Mouse (Mus musculus) heart, postnatal 14 days (tissue): Measurements from ENCODE around the gene Tomm40. TPM values are rescaled to one million over a fixed set of nuclear protein-coding genes. Genes with fewer than 3 reads are reported as not detected.
A peak's percentile ranks its signal among the peaks of the same experiment; 100 is the strongest.

Source experiments
- DNase-seq, 2 experiments: peaks; one replicate each; pipeline ENCODE4 v3.0.0; 2021 to 2022
- intact Hi-C: fragments of 180-260 bp; cut with DNase I; formaldehyde crosslinking; loops from one replicate; pipeline ENCODE4 v1.15.1; 2025
- long read RNA-seq, 2 experiments: library from polyadenylated mRNA; stranded (forward); transcript quantifications; one replicate each; pipeline ENCODE4 v2.0.0; 2021
- total RNA-seq, 2 experiments: library from RNA; stranded (reverse); gene quantifications; 2 replicates each; pipeline ENCODE4 v1.2.3; 2021

Tomm40 gene
- 100 to 1,000 TPM; 107 to 120 TPM for total RNA-seq
- long read RNA-seq, experiment 1, transcript Tomm40-202 (10 exons, 1,577 nt), result major isoform, 293 of 340 reads
- long read RNA-seq, experiment 1, transcript Tomm40-201 (9 exons, 1,646 nt), result minor isoform, 29 of 340 reads
- long read RNA-seq, experiment 1, partial matches to known transcripts, result 3 of 340 reads
- long read RNA-seq, experiment 1, other reads (novel, unspliced or antisense), result 15 of 340 reads
- long read RNA-seq, experiment 2, transcript Tomm40-202 (10 exons, 1,577 nt), result major isoform, 235 of 269 reads
- long read RNA-seq, experiment 2, transcript Tomm40-201 (9 exons, 1,646 nt), result minor isoform, 20 of 269 reads
- long read RNA-seq, experiment 2, partial matches to known transcripts, result 6 of 269 reads
- long read RNA-seq, experiment 2, other reads (novel, unspliced or antisense), result 8 of 269 reads

- DNase-seq, result peak; percentile 97
- intact Hi-C loops, result loop anchor here (1.0 to 2.0 kb wide), 2 partner anchors 29 to 34 kb away; no protein-coding TSS in a partner anchor
Observed at GRCm38 (mm10) chr7:19715239-19716054, at the start of gene Tomm40. Tomm40 (minus strand) TSS chr7:19715438.

GRCm38 (mm10) chr7:19764581-19764980 lies 49.3 kb upstream of the Tomm40 start:
- peak in 1 of 2 experiments; percentile 36 for DNase-seq
- intact Hi-C loops, result no loop called here

GRCm38 (mm10) chr7:19763829-19764477 lies 48.7 kb upstream of the Tomm40 start:
- intact Hi-C loops, result no loop called here
- DNase-seq, result peak in 1 of 2 experiments; percentile 35

- DNase-seq, result no peak
- intact Hi-C loops, result no loop called here
Observed at GRCm38 (mm10) chr7:19762283-19762682, 47.0 kb upstream of the Tomm40 start.

GRCm38 (mm10) chr7:19760021-19760420 lies 44.8 kb upstream of the Tomm40 start:
- peak in 1 of 2 experiments; percentile 41 for DNase-seq

GRCm38 (mm10) chr7:19758623-19759022 lies 43.4 kb upstream of the Tomm40 start:
- intact Hi-C loops, result no loop called here
- DNase-seq, result no peak

More at GRCm38 (mm10) chr7:19760021-19760420, 44.8 kb upstream of the Tomm40 start:
- intact Hi-C loops, result no loop called here

GRCm38 (mm10) chr7:19755851-19756786 lies 40.9 kb upstream of the Tomm40 start:
- intact Hi-C loops, result no loop called here

GRCm38 (mm10) chr7:19755008-19755407 lies 39.8 kb upstream of the Tomm40 start:
- peak in 1 of 2 experiments; percentile 40 for DNase-seq
- intact Hi-C loops, result no loop called here

More at GRCm38 (mm10) chr7:19755851-19756786, 40.9 kb upstream of the Tomm40 start:
- DNase-seq, result peak; percentile 89 to 91

GRCm38 (mm10) chr7:19754065-19754464 lies 38.8 kb upstream of the Tomm40 start:
- no peak for DNase-seq
- intact Hi-C loops, result loop anchor here (5.0 kb wide), 1 partner anchor 118 kb away; no protein-coding TSS in a partner anchor

GRCm38 (mm10) chr7:19753587-19753986 lies 38.3 kb upstream of the Tomm40 start:
- DNase-seq, result peak; percentile 56 to 59
- intact Hi-C loops, result loop anchor here (5.0 kb wide), 1 partner anchor 119 kb away; no protein-coding TSS in a partner anchor

GRCm38 (mm10) chr7:19752652-19753051 lies 37.4 kb upstream of the Tomm40 start:
- DNase-seq, result peak in 1 of 2 experiments; percentile 43
- intact Hi-C loops, result loop anchor here (5.0 kb wide), 1 partner anchor 120 kb away; no protein-coding TSS in a partner anchor

- DNase-seq, result no peak
- intact Hi-C loops, result loop anchor here (5.0 kb wide), 1 partner anchor 121 kb away; no protein-coding TSS in a partner anchor
Observed at GRCm38 (mm10) chr7:19751070-19751383, 35.8 kb upstream of the Tomm40 start.

- intact Hi-C loops, result loop anchor here (1.0 to 5.0 kb wide), 3 partner anchors 32 to 122 kb away; no protein-coding TSS in a partner anchor
Observed at GRCm38 (mm10) chr7:19750217-19751069, 35.2 kb upstream of the Tomm40 start, which contains the start of gene Nectin2. Nectin2 (minus strand) TSS chr7:19750483.

GRCm38 (mm10) chr7:19749389-19750216 lies 34.4 kb upstream of the Tomm40 start:
- peak; percentile 94 to 97 for DNase-seq
- intact Hi-C loops, result loop anchor here (1.0 to 5.0 kb wide), 4 partner anchors 33 to 123 kb away; no protein-coding TSS in a partner anchor

More at GRCm38 (mm10) chr7:19750217-19751069, 35.2 kb upstream of the Tomm40 start, which contains the start of gene Nectin2:
- peak; percentile 93 to 94 for DNase-seq

GRCm38 (mm10) chr7:19748219-19749195 lies 33.3 kb upstream of the Tomm40 start:
- DNase-seq, result peak in 1 of 2 experiments; percentile 55
- intact Hi-C loops, result loop anchor here (1.0 kb wide), 1 partner anchor 32 kb away; no protein-coding TSS in a partner anchor
